Mouse (Mus musculus) lung, postnatal 0 days (tissue): ENCODE measurements around the gene Mindy1. TPM values are rescaled to one million over a fixed set of nuclear protein-coding genes. Genes with fewer than 3 reads are reported as not detected.

Experiments used
- ATAC-seq: fragments of 200-750 bp; cut with Nextera tagmentation; 2 replicates; pipeline ENCODE4 v1.8.0; 2017; ENCODE audit warnings: moderate library complexity
- DNase-seq: peaks from one replicate; pipeline ENCODE4 v3.0.0-alpha.2; 2016; ENCODE audit warnings: low spot score
- H3K27ac ChIP-seq: fragments of 300-500 bp; sonication (generic); 2 replicates; pipeline ENCODE4 v1.5.1; 2014; ENCODE audit warnings: antibody characterized with exemption, mild to moderate bottlenecking, low read length, mixed read lengths
- H3K27me3 ChIP-seq: fragments of 300-500 bp; sonication (generic); replicated peaks from 2 replicates; pipeline ENCODE4 v1.6.1; 2014; ENCODE audit warnings: low read length, mixed read lengths; ENCODE audit not compliant: insufficient read depth
- H3K36me3 ChIP-seq: fragments of 300-500 bp; sonication (generic); 2 replicates; pipeline ENCODE4 v1.6.1; 2014; ENCODE audit warnings: low read length, mixed read lengths; ENCODE audit not compliant: insufficient read depth
- H3K4me1 ChIP-seq: fragments of 300-500 bp; sonication (generic); 2 replicates; pipeline ENCODE4 v1.6.1; 2014; ENCODE audit warnings: antibody characterized with exemption, low read depth, low read length, mixed read lengths; ENCODE audit not compliant: insufficient read depth
- H3K4me2 ChIP-seq: fragments of 300-500 bp; sonication (generic); replicated peaks from 2 replicates; pipeline ENCODE4 v1.6.1; 2014; ENCODE audit warnings: low read depth, mild to moderate bottlenecking, low read length, moderate library complexity, mixed read lengths
- H3K4me3 ChIP-seq: fragments of 300-500 bp; sonication (generic); 2 replicates; pipeline ENCODE4 v1.5.1; 2014; ENCODE audit warnings: low read depth, low read length
- H3K9ac ChIP-seq: fragments of 300-500 bp; sonication (generic); replicated peaks from 2 replicates; pipeline ENCODE4 v1.6.1; 2014; ENCODE audit warnings: low read depth, mild to moderate bottlenecking
- H3K9me3 ChIP-seq: fragments of 300-500 bp; sonication (generic); 2 replicates; pipeline ENCODE4 v1.6.1; 2016; ENCODE audit warnings: low read length, mixed read lengths
- CTCF ChIP-seq: IDR thresholded peaks from 2 replicates; pipeline ENCODE4 v1.5.1; 2016; ENCODE audit warnings: antibody characterized with exemption, mild to moderate bottlenecking
- EP300 ChIP-seq: IDR thresholded peaks from 2 replicates; pipeline ENCODE4 v1.6.1; 2016; ENCODE audit warnings: antibody characterized with exemption, mild to moderate bottlenecking, control low read depth
- WGBS: fragments of 180-500 bp; shearing (Covaris S2); extraction: QIAGEN DNeasy Blood & Tissue Kit; methylation state at CpG from one replicate; pipeline ENCODE4 v1.1.7; 2014; 5-methylcytosine and 5-hydroxymethylcytosine counted together
- polyA plus RNA-seq: library from polyadenylated mRNA; unstranded; fragments of >200 nt; fragmentation: Nextera tagmentation; extraction: Ambion mirVana; gene quantifications from 2 replicates; pipeline ENCODE4 v1.2.1, GENCODE M21; 2015

Mindy1 gene
- polyA plus RNA-seq, 1 experiment from 2014 or later: 68.0 TPM

GRCm38 (mm10) chr3:95239022-95239421 lies 42.1 kb upstream of the Mindy1 start:
- ATAC-seq: no peak
- 86% methylated on average over 6 of the region's 6 CpGs for WGBS
- no peak for TF ChIP-seq EP300
- TF ChIP-seq CTCF: peak; percentile 24

GRCm38 (mm10) chr3:95239971-95240370 lies 41.2 kb upstream of the Mindy1 start:
- no peak overlapping the region for H3K4me2 ChIP-seq
- H3K9ac ChIP-seq: no peak overlapping the region
- H3K9me3 ChIP-seq: no peaks in the 10 kb centered on the region
- no peaks in the 10 kb centered on the region for H3K4me1 ChIP-seq
- ATAC-seq (no peak), DNase-seq (no peak)
- 81% methylated on average over 12 of the region's 12 CpGs for WGBS
- no peak for TF ChIP-seq CTCF
- no peak for TF ChIP-seq EP300
- H3K27me3 ChIP-seq: no peaks in the 10 kb centered on the region
- H3K4me3 ChIP-seq: no peak overlapping the region
- peaks cover 11% of the 10 kb centered on the region for H3K36me3 ChIP-seq
- H3K27ac ChIP-seq: no peak overlapping the region

More at GRCm38 (mm10) chr3:95239022-95239421, 42.1 kb upstream of the Mindy1 start:
- no peak overlapping the region for H3K4me3 ChIP-seq
- H3K4me1 ChIP-seq: no peaks in the 10 kb centered on the region
- DNase-seq: no peak
- H3K9ac ChIP-seq: no peak overlapping the region
- no peak overlapping the region for H3K4me2 ChIP-seq
- no peak overlapping the region for H3K27ac ChIP-seq
- H3K27me3 ChIP-seq: no peaks in the 10 kb centered on the region
- H3K36me3 ChIP-seq: peaks cover 19% of the 10 kb centered on the region
- no peaks in the 10 kb centered on the region for H3K9me3 ChIP-seq

GRCm38 (mm10) chr3:95240900-95241299 lies 40.2 kb upstream of the Mindy1 start:
- H3K27ac ChIP-seq: no peak overlapping the region
- H3K36me3 ChIP-seq: peaks cover 3% of the 10 kb centered on the region; the same call in 1 of the 2 replicates
- H3K27me3 ChIP-seq: no peaks in the 10 kb centered on the region
- no peaks in the 10 kb centered on the region for H3K9me3 ChIP-seq
- DNase-seq (peak; percentile 44), ATAC-seq (peak; percentile 57)
- no peak overlapping the region for H3K4me3 ChIP-seq
- 0 out of 2 replicates have a peak overlapping the region, but pooled peaks have one; percentile 22 for H3K4me2 ChIP-seq
- no peaks in the 10 kb centered on the region for H3K4me1 ChIP-seq
- TF ChIP-seq EP300 (no peak), CTCF (no peak)
- H3K9ac ChIP-seq: no peak overlapping the region
- 33% methylated on average over 17 of the region's 17 CpGs for WGBS

- no peak for TF ChIP-seq CTCF
- no peak for TF ChIP-seq EP300
- H3K9ac ChIP-seq: no peak within 1 kb of the TSS
- no peaks in the 10 kb centered on the region for H3K4me1 ChIP-seq
- H3K27me3 ChIP-seq: no peaks in the 10 kb centered on the region
- H3K9me3 ChIP-seq: no peaks in the 10 kb centered on the region
- 71% methylated on average over 7 of the region's 7 CpGs for WGBS
- ATAC-seq: no peak
- H3K4me2 ChIP-seq: 0 out of 2 replicates have a peak within 1 kb of the TSS, but pooled peaks have one; percentile 22
- no peak within 1 kb of the TSS for H3K27ac ChIP-seq
- no peak for DNase-seq
- H3K4me3 ChIP-seq: no peak within 1 kb of the TSS
- H3K36me3 ChIP-seq: no peaks in the 10 kb centered on the region
Observed at GRCm38 (mm10) chr3:95241498-95241897, 39.6 kb upstream of the Mindy1 start, which contains the start of gene Gm128. Gene Gm128, minus strand, starts transcription at chr3:95241598.

GRCm38 (mm10) chr3:95243086-95243485 lies 38.1 kb upstream of the Mindy1 start:
- Histone ChIP-seq H3K4me3 (no peak overlapping the region), H3K4me1 (no peaks in the 10 kb centered on the region), H3K27ac (no peak overlapping the region), H3K9me3 (no peaks in the 10 kb centered on the region), H3K27me3 (no peaks in the 10 kb centered on the region), H3K4me2 (no peak overlapping the region), H3K36me3 (no peaks in the 10 kb centered on the region), H3K9ac (no peak overlapping the region)
- TF ChIP-seq CTCF (no peak), EP300 (no peak)
- ATAC-seq (no peak), DNase-seq (no peak)
- WGBS: 64% methylated on average over 2 of the region's 2 CpGs

- ATAC-seq (peak; percentile 53), DNase-seq (peak; percentile 55)
- H3K4me3 ChIP-seq: no peak overlapping the region
- TF ChIP-seq CTCF (no peak), EP300 (no peak)
- no peaks in the 10 kb centered on the region for H3K4me1 ChIP-seq
- no peaks in the 10 kb centered on the region for H3K36me3 ChIP-seq
- no peak overlapping the region for H3K4me2 ChIP-seq
- no peaks in the 10 kb centered on the region for H3K27me3 ChIP-seq
- H3K9ac ChIP-seq: no peak overlapping the region
- no peak overlapping the region for H3K27ac ChIP-seq
- no peaks in the 10 kb centered on the region for H3K9me3 ChIP-seq
- 66% methylated on average over 5 of the region's 5 CpGs for WGBS
Observed at GRCm38 (mm10) chr3:95246465-95247231, 34.5 kb upstream of the Mindy1 start.
